Mouse (Mus musculus): ENCODE measurements around the gene Scd4.

- TF ChIP-seq POLR2A (IDR thresholded peaks at IDR 0.05; ENCODE audit: borderline replicate concordance, extremely low read depth, low read depth, low read length), result no peak
- no peak for TF ChIP-seq CTCF (IDR thresholded peaks at IDR 0.05; ENCODE audit: insufficient read depth, low read length)
These were observed 33.0 kb upstream of the Scd4 start for GRCm38 (mm10) chr19:44299902-44300301.
